Mouse (Mus musculus) brain, embryonic 14.5 days (tissue): ENCODE measurements at regions not wholly inside any gene's neighbourhood (a gene's known extent, or its start where the extent isn't known, plus 50 kb on each side); places are given as distances from the start of the nearest gene placed in this dataset.

Experiments
- DNase-seq: peaks from one replicate; pipeline ENCODE4 v3.0.0-alpha.2; 2011; ENCODE audit warnings: low read depth
- CTCF ChIP-seq: fragments of 200-500 bp; IDR thresholded peaks from 2 replicates; pipeline ENCODE4 v1.5.1; 2012; ENCODE audit warnings: inconsistent platforms, mild to moderate bottlenecking, moderate library complexity, borderline replicate concordance; ENCODE audit not compliant: insufficient read depth, insufficient read length; ENCODE audit errors: extremely low read depth
- POLR2A ChIP-seq: fragments of 200-500 bp; IDR thresholded peaks from 2 replicates; pipeline ENCODE4 v1.6.1; 2012; ENCODE audit warnings: mild to moderate bottlenecking, inconsistent platforms, borderline replicate concordance; ENCODE audit not compliant: poor library complexity, insufficient read depth, insufficient read length, severe bottlenecking; ENCODE audit errors: extremely low read depth

- DNase-seq, result no peak
- TF ChIP-seq CTCF (no peak), POLR2A (no peak)
Observed at GRCm38 (mm10) chr19:35298846-35299245, 376.7 kb downstream of the Kif20b start.

- DNase-seq, result no peak
- TF ChIP-seq CTCF, result no peak
- no peak for TF ChIP-seq POLR2A
Observed at GRCm38 (mm10) chr19:35302723-35303270, 380.6 kb downstream of the Kif20b start.
